Comparison of ENCODE assay signal across 10 mouse cellular contexts in genomic region chr14:20701554-20701953, GRCm38 (mm10). TPM values are rescaled to one million over a fixed set of nuclear protein-coding genes. Genes with fewer than 3 reads are reported as not detected.
DNase-seq lines count a peak whose midpoint lies in the region; ATAC-seq and TF ChIP-seq lines count a peak whose summit lies in the region.
"Had no signal": no experiment of that assay in that cellular context is flagged by ENCODE, and none has a peak within 500 bp of the region (broad histone marks: within the 10 kb centered on the region; RNA-seq: fewer than 3 reads in every experiment).

No protein-coding gene starts in this region.

- H3K4me1 ChIP-seq in heart, postnatal 0 days (ENCODE audit: control insufficient read depth, insufficient read depth): peaks cover 21% of the 10 kb centered on the region
- H3K4me1 ChIP-seq in MEL (ENCODE audit: control insufficient read depth in 1 of 2, insufficient read depth in 2 of 2, low read length in 2 of 2): peaks cover 20 to 28% of the 10 kb centered on the region in 2 experiments
- H3K4me1 ChIP-seq in hindbrain, embryonic 13.5 days (replicated peaks): peaks cover 69% of the 10 kb centered on the region
- H3K4me1 ChIP-seq in midbrain, embryonic 12.5 days: peaks cover 51% of the 10 kb centered on the region

- no peaks in the 10 kb centered on the region for H3K27me3 ChIP-seq in heart, postnatal 0 days (ENCODE audit: control insufficient read depth, insufficient read depth, low read length)
- H3K27me3 ChIP-seq in MEL (ENCODE audit: control insufficient read depth in 1 of 2, insufficient read depth in 2 of 2, low read length in 2 of 2): no peaks in the 10 kb centered on the region
- H3K27me3 ChIP-seq in hindbrain, embryonic 13.5 days: no peaks in the 10 kb centered on the region
- no peaks in the 10 kb centered on the region for H3K27me3 ChIP-seq in midbrain, embryonic 12.5 days

- H3K4me2 ChIP-seq in heart, postnatal 0 days (ENCODE audit: low read depth, low read length): peak overlapping the region; percentile 82
- peak overlapping the region; percentile 67 for H3K4me2 ChIP-seq in hindbrain, embryonic 13.5 days
- H3K4me2 ChIP-seq in midbrain, embryonic 12.5 days (replicated peaks): peak overlapping the region; percentile 72

- intact Hi-C loops in left cerebral cortex, postnatal 36 days (cut with DNase I): no loop called here

- no peak for TF ChIP-seq CTCF in heart, postnatal 0 days (IDR thresholded peaks at IDR 0.05; ENCODE audit: low read depth)
- TF ChIP-seq CTCF in MEL (IDR thresholded peaks at IDR 0.05 in 2 of 3, conservative IDR thresholded peaks at IDR 0.05 in 1 of 3; ENCODE audit: control insufficient read depth in 1 of 3, insufficient read depth in 1 of 3, low read depth in 2 of 3, low read length in 3 of 3, poor library complexity in 1 of 3, severe bottlenecking in 1 of 3): no peak

- peak overlapping the region; percentile 78 for H3K4me3 ChIP-seq in heart, postnatal 0 days (ENCODE audit: low read depth, low read length)
- peak overlapping the region; percentile 53 to 73 for H3K4me3 ChIP-seq in MEL (ENCODE audit: control insufficient read depth in 1 of 2, insufficient read depth in 1 of 2, low read depth in 2 of 2, low read length in 2 of 2)
- peak overlapping the region; percentile 77 for H3K4me3 ChIP-seq in hindbrain, embryonic 13.5 days
- H3K4me3 ChIP-seq in midbrain, embryonic 12.5 days: peak overlapping the region; percentile 63; the same call in 1 of the 2 replicates

- peak overlapping the region; percentile 94 for H3K9ac ChIP-seq in heart, postnatal 0 days (replicated peaks; ENCODE audit: low read depth, low read length)
- H3K9ac ChIP-seq in MEL (ENCODE audit: control insufficient read depth, low read depth, low read length, poor library complexity, severe bottlenecking): peak overlapping the region; percentile 93
- H3K9ac ChIP-seq in hindbrain, embryonic 13.5 days: peak overlapping the region; percentile 91
- no peak overlapping the region for H3K9ac ChIP-seq in midbrain, embryonic 12.5 days (replicated peaks)

- peak overlapping the region; percentile 97 for H3K27ac ChIP-seq in heart, postnatal 0 days (ENCODE audit: low read depth)
- H3K27ac ChIP-seq in MEL (ENCODE audit: control insufficient read depth, low read depth, low read length): no peak overlapping the region; the same call in 1 of the 2 replicates
- H3K27ac ChIP-seq in hindbrain, embryonic 13.5 days: no peak overlapping the region
- H3K27ac ChIP-seq in midbrain, embryonic 12.5 days (replicated peaks): no peak overlapping the region

- no peak for ATAC-seq in heart, postnatal 0 days (ENCODE audit: insufficient read depth, low read depth)
- ATAC-seq in hindbrain, embryonic 13.5 days (ENCODE audit: low FRiP score): no peak
- no peak for ATAC-seq in midbrain, embryonic 12.5 days (ENCODE audit: low FRiP score, low read depth)

- no peak for DNase-seq in heart, postnatal 0 days (ENCODE audit: low spot score)
- DNase-seq in heart, adult 11 months: no peak
- no peak for DNase-seq in MEL (ENCODE audit: low read depth, low spot score)
- DNase-seq in spleen, postnatal 36 days (ENCODE audit: low spot score in 2 of 2): no peak
- no peak for DNase-seq in left cerebral cortex, postnatal 36 days (ENCODE audit: low spot score in 2 of 2)
- DNase-seq in left cerebral cortex, adult 8-10 months (ENCODE audit: low spot score in 2 of 2): no peak
- DNase-seq: cerebellum, postnatal 36 days; right cerebral cortex, adult 18-20 months had no signal

- H3K36me3 ChIP-seq in heart, postnatal 0 days (replicated peaks; ENCODE audit: control insufficient read depth, insufficient read depth, low read length): peaks cover 20% of the 10 kb centered on the region
- peaks cover 0 to 53% of the 10 kb centered on the region in 2 experiments; a peak in 3 of 4 replicates for H3K36me3 ChIP-seq in MEL (ENCODE audit: control insufficient read depth in 1 of 2, insufficient read depth in 2 of 2, low read length in 2 of 2)
- peaks cover 18% of the 10 kb centered on the region for H3K36me3 ChIP-seq in hindbrain, embryonic 13.5 days
- peaks cover 15% of the 10 kb centered on the region for H3K36me3 ChIP-seq in midbrain, embryonic 12.5 days

- TF ChIP-seq POLR2A in MEL (IDR thresholded peaks at IDR 0.05; ENCODE audit: control insufficient read depth in 1 of 2, insufficient read depth in 1 of 2, low read depth in 1 of 2, low read length in 2 of 2, poor library complexity in 1 of 2): no peak

- no peak for TF ChIP-seq EP300 in heart, postnatal 0 days (IDR thresholded peaks at IDR 0.05; ENCODE audit: low read depth)
- no peak for TF ChIP-seq EP300 in MEL (IDR thresholded peaks at IDR 0.05; ENCODE audit: low read depth in 1 of 2, low read length in 2 of 2)

- peaks cover 46% of the 10 kb centered on the region for H3K79me2 ChIP-seq in MEL (ENCODE audit: control insufficient read depth, insufficient read depth, low read length, poor library complexity)

- WGBS in heart, postnatal 0 days: 56% methylated on average over 8 of the region's 8 CpGs
- WGBS in hindbrain, embryonic 13.5 days: 83% methylated on average over 8 of the region's 8 CpGs
- WGBS in midbrain, embryonic 12.5 days: 82% methylated on average over 8 of the region's 8 CpGs

- TF ChIP-seq RAD21 in MEL (IDR thresholded peaks at IDR 0.05; ENCODE audit: low read depth, low read length): no peak

- H3K9me3 ChIP-seq in heart, postnatal 0 days (replicated peaks; ENCODE audit: control insufficient read depth, low read length): no peaks in the 10 kb centered on the region
- no peaks in the 10 kb centered on the region for H3K9me3 ChIP-seq in MEL (replicated peaks; ENCODE audit: insufficient read depth, low read length)
- no peaks in the 10 kb centered on the region for H3K9me3 ChIP-seq in hindbrain, embryonic 13.5 days
- no peaks in the 10 kb centered on the region for H3K9me3 ChIP-seq in midbrain, embryonic 12.5 days

RNA-seq across cellular contexts. Expression of gene Chchd1, which starts 1.3 kb away (rescaled TPM):
- total RNA-seq in heart, postnatal 0 days (2014; rRNA removed; ENCODE audit: low replicate concordance): 159 and 181 TPM in 2 replicates
- 243 and 251 TPM in 2 replicates for polyA plus RNA-seq in heart, postnatal 0 days (2015; fragmentation: Nextera tagmentation; extraction: Ambion mirVana)
- total RNA-seq in MEL (2012; rRNA removed): 154 and 164 TPM in 2 replicates
- 100 to 1,000 TPM in 1 of 2 experiments, not detected in 1; 136 TPM for polyA plus RNA-seq in MEL (2012; ENCODE audit: insufficient read depth in 1 of 2, insufficient read length in 2 of 2, low read depth in 1 of 2, low replicate concordance in 2 of 2, missing spikeins in 1 of 2)
- 200 and 204 TPM in 2 replicates for polyA plus RNA-seq in hindbrain, embryonic 13.5 days (2015; fragmentation: Nextera tagmentation; extraction: Ambion mirVana)
- 225 and 253 TPM in 2 replicates for polyA plus RNA-seq in midbrain, embryonic 12.5 days (2016; fragmentation: Nextera tagmentation; extraction: Ambion mirVana)
- 10 to 100 TPM; 45.5 to 50.4 TPM for total RNA-seq in left cerebral cortex, postnatal 36 days (2021)
- 10 to 100 TPM; 44.0 to 50.6 (median 49.5) TPM for total RNA-seq in left cerebral cortex, adult 8-10 months (2022)

RNA-seq across cellular contexts. Expression of gene Zswim8, which starts 5.8 kb away (rescaled TPM):
- total RNA-seq in heart, postnatal 0 days (2014; rRNA removed; ENCODE audit: low replicate concordance): 60.1 and 78.8 TPM in 2 replicates
- 11.6 and 14.2 TPM in 2 replicates for polyA plus RNA-seq in heart, postnatal 0 days (2015; fragmentation: Nextera tagmentation; extraction: Ambion mirVana)
- total RNA-seq in MEL (2012; rRNA removed): 14.2 and 16.5 TPM in 2 replicates
- polyA plus RNA-seq in MEL (2012; ENCODE audit: insufficient read depth in 1 of 2, insufficient read length in 2 of 2, low read depth in 1 of 2, low replicate concordance in 2 of 2, missing spikeins in 1 of 2): 10 to 100 TPM in 1 of 2 experiments, not detected in 1; 35.5 TPM
- polyA plus RNA-seq in hindbrain, embryonic 13.5 days (2015; fragmentation: Nextera tagmentation; extraction: Ambion mirVana): 45.3 and 46.2 TPM in 2 replicates
- 47.6 and 48.9 TPM in 2 replicates for polyA plus RNA-seq in midbrain, embryonic 12.5 days (2016; fragmentation: Nextera tagmentation; extraction: Ambion mirVana)
- total RNA-seq in left cerebral cortex, postnatal 36 days (2021): 100 to 1,000 TPM; 131 to 196 TPM
- total RNA-seq in left cerebral cortex, adult 8-10 months (2022): 100 to 1,000 TPM; 149 to 168 (median 158) TPM

RNA-seq across cellular contexts. Expression of gene Fut11, which starts 6.8 kb away (rescaled TPM):
- 11.1 and 14.2 TPM in 2 replicates for total RNA-seq in heart, postnatal 0 days (2014; rRNA removed; ENCODE audit: low replicate concordance)
- polyA plus RNA-seq in heart, postnatal 0 days (2015; fragmentation: Nextera tagmentation; extraction: Ambion mirVana): 11.4 and 11.9 TPM in 2 replicates
- 0.49 and 0.69 TPM in 2 replicates for total RNA-seq in MEL (2012; rRNA removed)
- polyA plus RNA-seq in MEL (2012; ENCODE audit: insufficient read depth in 1 of 2, insufficient read length in 2 of 2, low read depth in 1 of 2, low replicate concordance in 2 of 2, missing spikeins in 1 of 2): 1 to 10 TPM in 1 of 2 experiments, not detected in 1; 1.8 TPM
- 27.2 and 29.3 TPM in 2 replicates for polyA plus RNA-seq in hindbrain, embryonic 13.5 days (2015; fragmentation: Nextera tagmentation; extraction: Ambion mirVana)
- 26.8 and 27.0 TPM in 2 replicates for polyA plus RNA-seq in midbrain, embryonic 12.5 days (2016; fragmentation: Nextera tagmentation; extraction: Ambion mirVana)
- total RNA-seq in left cerebral cortex, postnatal 36 days (2021): 10 to 100 TPM; 16.7 to 18.7 TPM
- total RNA-seq in left cerebral cortex, adult 8-10 months (2022): 10 to 100 TPM; 14.4 to 15.4 (median 15.1) TPM

RNA-seq across cellular contexts. Expression of gene Sec24c, which starts 27.4 kb away (rescaled TPM):
- total RNA-seq in heart, postnatal 0 days (2014; rRNA removed; ENCODE audit: low replicate concordance): 71.2 and 91.6 TPM in 2 replicates
- 42.6 and 42.9 TPM in 2 replicates for polyA plus RNA-seq in heart, postnatal 0 days (2015; fragmentation: Nextera tagmentation; extraction: Ambion mirVana)
- 68.5 and 83.9 TPM in 2 replicates for total RNA-seq in MEL (2012; rRNA removed)
- polyA plus RNA-seq in MEL (2012; ENCODE audit: insufficient read depth in 1 of 2, insufficient read length in 2 of 2, low read depth in 1 of 2, low replicate concordance in 2 of 2, missing spikeins in 1 of 2): 100 to 1,000 TPM; 121 to 263 TPM
- polyA plus RNA-seq in hindbrain, embryonic 13.5 days (2015; fragmentation: Nextera tagmentation; extraction: Ambion mirVana): 89.8 and 90.0 TPM in 2 replicates
- polyA plus RNA-seq in midbrain, embryonic 12.5 days (2016; fragmentation: Nextera tagmentation; extraction: Ambion mirVana): 97.5 and 99.5 TPM in 2 replicates
- 100 to 1,000 TPM in 1 of 2 experiments, 10 to 100 TPM in 1; 94.0 to 126 TPM for total RNA-seq in left cerebral cortex, postnatal 36 days (2021)
- 100 to 1,000 TPM in 1 of 4 experiments, 10 to 100 TPM in 3; 87.9 to 102 (median 99.5) TPM for total RNA-seq in left cerebral cortex, adult 8-10 months (2022)

RNA-seq across cellular contexts. Expression of gene Ndst2, which starts 32.8 kb away (rescaled TPM):
- 8.0 and 20.3 TPM in 2 replicates for total RNA-seq in heart, postnatal 0 days (2014; rRNA removed; ENCODE audit: low replicate concordance)
- polyA plus RNA-seq in heart, postnatal 0 days (2015; fragmentation: Nextera tagmentation; extraction: Ambion mirVana): 7.8 and 8.5 TPM in 2 replicates
- 34.4 and 39.5 TPM in 2 replicates for total RNA-seq in MEL (2012; rRNA removed)
- 10 to 100 TPM; 37.1 to 54.0 TPM for polyA plus RNA-seq in MEL (2012; ENCODE audit: insufficient read depth in 1 of 2, insufficient read length in 2 of 2, low read depth in 1 of 2, low replicate concordance in 2 of 2, missing spikeins in 1 of 2)
- 16.7 and 19.1 TPM in 2 replicates for polyA plus RNA-seq in hindbrain, embryonic 13.5 days (2015; fragmentation: Nextera tagmentation; extraction: Ambion mirVana)
- 25.0 and 29.8 TPM in 2 replicates for polyA plus RNA-seq in midbrain, embryonic 12.5 days (2016; fragmentation: Nextera tagmentation; extraction: Ambion mirVana)
- 10 to 100 TPM; 17.4 to 20.5 TPM for total RNA-seq in left cerebral cortex, postnatal 36 days (2021)
- total RNA-seq in left cerebral cortex, adult 8-10 months (2022): 10 to 100 TPM; 17.3 to 22.4 (median 20.1) TPM
